Mouse (Mus musculus): ENCODE results near the gene Wdfy4.

Gene Wdfy4

GRCm38 (mm10) chr14:33073355-33073754 is 112.0 kb downstream of the Wdfy4 start:
- DNase-seq, result no peak

- no peak for DNase-seq
These were observed 113.0 kb downstream of the Wdfy4 start for GRCm38 (mm10) chr14:33072351-33072750.

- DNase-seq, result no peak
These were observed 117.6 kb downstream of the Wdfy4 start for GRCm38 (mm10) chr14:33067676-33068075.

GRCm38 (mm10) chr14:33062996-33063395 is 122.3 kb downstream of the Wdfy4 start:
- DNase-seq, result no peak

GRCm38 (mm10) chr14:33058881-33059660 is 126.2 kb downstream of the Wdfy4 start:
- no peak for DNase-seq

GRCm38 (mm10) chr14:33053441-33053840 is 131.9 kb downstream of the Wdfy4 start:
- no peak for DNase-seq

- no peak for DNase-seq
These were observed 140.1 kb downstream of the Wdfy4 start for GRCm38 (mm10) chr14:33045217-33045616.

- no peak for DNase-seq
These were observed 148.5 kb downstream of the Wdfy4 start for GRCm38 (mm10) chr14:33036811-33037210.

GRCm38 (mm10) chr14:33035386-33035785 is 149.9 kb downstream of the Wdfy4 start:
- DNase-seq, result no peak

- peak; percentile 10 for DNase-seq
These were observed 151.9 kb downstream of the Wdfy4 start for GRCm38 (mm10) chr14:33033424-33033823.

- DNase-seq, result no peak
These were observed 154.5 kb downstream of the Wdfy4 start for GRCm38 (mm10) chr14:33030849-33031248.

- no peak for DNase-seq
These were observed 165.7 kb downstream of the Wdfy4 start for GRCm38 (mm10) chr14:33019606-33020005.

- DNase-seq, result no peak
These were observed 166.3 kb downstream of the Wdfy4 start for GRCm38 (mm10) chr14:33019050-33019449.

- DNase-seq, result no peak
These were observed 177.7 kb downstream of the Wdfy4 start for GRCm38 (mm10) chr14:33007638-33008037.

- no peak for DNase-seq
These were observed 180.2 kb downstream of the Wdfy4 start for GRCm38 (mm10) chr14:33005114-33005513.

- no peak for DNase-seq
These were observed 185.0 kb downstream of the Wdfy4 start for GRCm38 (mm10) chr14:33000112-33000979.

GRCm38 (mm10) chr14:32999511-32999910 is 185.8 kb downstream of the Wdfy4 start:
- no peak for DNase-seq

- no peak for DNase-seq
These were observed 190.2 kb downstream of the Wdfy4 start for GRCm38 (mm10) chr14:32994954-32995636.

- DNase-seq, result no peak
These were observed 194.2 kb downstream of the Wdfy4 start, which contains the start of gene Lrrc18 for GRCm38 (mm10) chr14:32991082-32991481. Gene Lrrc18, plus strand, starts transcription at chr14:32991382.

GRCm38 (mm10) chr14:32986659-32987058 is 198.6 kb downstream of the Wdfy4 start:
- no peak for DNase-seq

- DNase-seq, result no peak
These were observed 201.1 kb downstream of the Wdfy4 start for GRCm38 (mm10) chr14:32984176-32984738.

- DNase-seq, result no peak
These were observed 214.6 kb downstream of the Wdfy4 start for GRCm38 (mm10) chr14:32970700-32971099.

GRCm38 (mm10) chr14:32964742-32965141 is 220.6 kb downstream of the Wdfy4 start:
- no peak for DNase-seq

Measured in right cerebral cortex, postnatal 25 days (tissue).